Mouse (Mus musculus) intestine, embryonic 15.5 days (tissue): Measurements from ENCODE around the gene Saal1. TPM values are rescaled to one million over a fixed set of nuclear protein-coding genes. Genes with fewer than 3 reads are reported as not detected.
"Not testable (repeated sequence)": the region's sequence is repeated elsewhere in the genome, so short reads cannot be mapped to it uniquely, and the experiment has no call there.

Experiments used
- ATAC-seq: fragments of 200-750 bp; cut with Nextera tagmentation; 2 replicates; pipeline ENCODE4 v1.8.0; 2017; ENCODE audit warnings: moderate TSS enrichment, moderate library complexity
- H3K27ac ChIP-seq: fragments of 300-500 bp; sonication (generic); 2 replicates; pipeline ENCODE4 v1.5.1; 2015; ENCODE audit warnings: mild to moderate bottlenecking, inconsistent platforms
- H3K27me3 ChIP-seq: fragments of 300-500 bp; sonication (generic); replicated peaks from 2 replicates; pipeline ENCODE4 v1.6.1; 2015; ENCODE audit warnings: inconsistent platforms
- H3K36me3 ChIP-seq: fragments of 300-500 bp; sonication (generic); 2 replicates; pipeline ENCODE4 v1.6.1; 2015; ENCODE audit warnings: inconsistent platforms
- H3K4me1 ChIP-seq: fragments of 300-500 bp; sonication (generic); replicated peaks from 2 replicates; pipeline ENCODE4 v1.6.1; 2015; ENCODE audit warnings: inconsistent platforms
- H3K4me2 ChIP-seq: fragments of 300-500 bp; sonication (generic); replicated peaks from 2 replicates; pipeline ENCODE4 v1.6.1; 2015; ENCODE audit warnings: mild to moderate bottlenecking, inconsistent platforms
- H3K4me3 ChIP-seq: fragments of 300-500 bp; sonication (generic); replicated peaks from 2 replicates; pipeline ENCODE4 v1.5.1; 2015; ENCODE audit warnings: inconsistent platforms
- H3K9ac ChIP-seq: fragments of 300-500 bp; sonication (generic); 2 replicates; pipeline ENCODE4 v1.6.1; 2015; ENCODE audit warnings: inconsistent platforms
- H3K9me3 ChIP-seq: fragments of 300-500 bp; sonication (generic); 2 replicates; pipeline ENCODE4 v1.6.1; 2016; ENCODE audit warnings: inconsistent platforms
- WGBS: fragments of 180-500 bp; shearing (Covaris S2); methylation state at CpG from one replicate; pipeline ENCODE4 v1.1.7; 2015; 5-methylcytosine and 5-hydroxymethylcytosine counted together
- polyA plus RNA-seq: library from polyadenylated mRNA; unstranded; fragments of >200 nt; fragmentation: Nextera tagmentation; extraction: Ambion mirVana; gene quantifications from 2 replicates; pipeline ENCODE4 v1.2.1, GENCODE M21; 2015

Saal1 gene
- polyA plus RNA-seq, 1 experiment from 2014 or later = 26.9 TPM

- WGBS = 67% methylated on average over 3 of the region's 3 CpGs
- no peak overlapping the region for H3K4me2 ChIP-seq
- 0 out of 2 replicates have a peak, but pooled peaks cover 3% of the 10 kb centered on the region for H3K4me1 ChIP-seq
- no peak overlapping the region for H3K27ac ChIP-seq
- H3K36me3 ChIP-seq = no peaks in the 10 kb centered on the region
- no peaks in the 10 kb centered on the region for H3K27me3 ChIP-seq
- no peak for ATAC-seq
- no peak overlapping the region for H3K9ac ChIP-seq
- H3K9me3 ChIP-seq = no peaks in the 10 kb centered on the region
- H3K4me3 ChIP-seq = no peak overlapping the region
These were observed 32.1 kb downstream of the Saal1 start for GRCm38 (mm10) chr7:46678417-46678816.

- no peak overlapping the region for H3K4me2 ChIP-seq
These were observed 33.6 kb downstream of the Saal1 start for GRCm38 (mm10) chr7:46676808-46677360.

GRCm38 (mm10) chr7:46675886-46676285 is 34.6 kb downstream of the Saal1 start:
- H3K4me3 ChIP-seq = no peak overlapping the region
- H3K4me2 ChIP-seq = no peak overlapping the region
- H3K4me1 ChIP-seq = 0 out of 2 replicates have a peak, but pooled peaks cover 3% of the 10 kb centered on the region
- no peaks in the 10 kb centered on the region for H3K27me3 ChIP-seq
- H3K27ac ChIP-seq = no peak overlapping the region
- no peaks in the 10 kb centered on the region for H3K36me3 ChIP-seq
- H3K9me3 ChIP-seq = no peaks in the 10 kb centered on the region
- no peak for ATAC-seq
- H3K9ac ChIP-seq = no peak overlapping the region
- 81% methylated on average over 8 of the region's 8 CpGs for WGBS

More at GRCm38 (mm10) chr7:46676808-46677360, 33.6 kb downstream of the Saal1 start:
- Histone ChIP-seq H3K4me3 (no peak overlapping the region), H3K9ac (no peak overlapping the region), H3K4me1 (0 out of 2 replicates have a peak, but pooled peaks cover 3% of the 10 kb centered on the region), H3K27me3 (no peaks in the 10 kb centered on the region), H3K36me3 (no peaks in the 10 kb centered on the region), H3K27ac (no peak overlapping the region), H3K9me3 (no peaks in the 10 kb centered on the region)
- ATAC-seq = no peak
- WGBS = 51% methylated on average over 5 of the region's 5 CpGs

- H3K4me1 ChIP-seq = 0 out of 2 replicates have a peak, but pooled peaks cover 3% of the 10 kb centered on the region
- no peak overlapping the region for H3K9ac ChIP-seq
- no peaks in the 10 kb centered on the region for H3K9me3 ChIP-seq
- H3K27ac ChIP-seq = no peak overlapping the region
- WGBS = 94% methylated on average over 7 of the region's 7 CpGs
- H3K4me2 ChIP-seq = no peak overlapping the region
- H3K27me3 ChIP-seq = no peaks in the 10 kb centered on the region
- ATAC-seq = no peak
- no peak overlapping the region for H3K4me3 ChIP-seq
- no peaks in the 10 kb centered on the region for H3K36me3 ChIP-seq
These were observed 35.4 kb downstream of the Saal1 start for GRCm38 (mm10) chr7:46675061-46675460.

- H3K9ac ChIP-seq = no peak within 1 kb of the TSS
- H3K27ac ChIP-seq = no peak within 1 kb of the TSS
- no peaks in the 10 kb centered on the region for H3K9me3 ChIP-seq
- ATAC-seq = no peak
- no peaks in the 10 kb centered on the region for H3K36me3 ChIP-seq
- 35% methylated on average over 10 of the region's 10 CpGs for WGBS
- H3K27me3 ChIP-seq = peaks cover under 1% of the 10 kb centered on the region; the same call in 1 of the 2 replicates
- no peak within 1 kb of the TSS for H3K4me2 ChIP-seq
- H3K4me3 ChIP-seq = no peak within 1 kb of the TSS
- H3K4me1 ChIP-seq = peaks cover 2% of the 10 kb centered on the region; the same call in 1 of the 2 replicates
These were observed 38.3 kb downstream of the Saal1 start, which contains the start of gene Tph1 for GRCm38 (mm10) chr7:46672160-46672672. Gene Tph1, minus strand, starts transcription at chr7:46672537.

GRCm38 (mm10) chr7:46667256-46667655 is 43.2 kb downstream of the Saal1 start:
- peaks cover 3% of the 10 kb centered on the region; the same call in 1 of the 2 replicates for H3K4me1 ChIP-seq
- H3K9ac ChIP-seq = no peak overlapping the region
- no peak overlapping the region for H3K27ac ChIP-seq
- H3K36me3 ChIP-seq = no peaks in the 10 kb centered on the region
- WGBS = 1% methylated on average over 21 of the region's 21 CpGs
- peak; percentile 55 for ATAC-seq
- H3K4me3 ChIP-seq = no peak overlapping the region; the same call in 1 of the 2 replicates
- H3K4me2 ChIP-seq = peak overlapping the region; percentile 39
- H3K9me3 ChIP-seq = no peaks in the 10 kb centered on the region
- peaks cover 13% of the 10 kb centered on the region for H3K27me3 ChIP-seq

GRCm38 (mm10) chr7:46665236-46665635 is 45.2 kb downstream of the Saal1 start:
- Histone ChIP-seq H3K36me3 (no peaks in the 10 kb centered on the region), H3K4me1 (peaks cover 3% of the 10 kb centered on the region; the same call in 1 of the 2 replicates), H3K9ac (no peak overlapping the region), H3K9me3 (no peaks in the 10 kb centered on the region), H3K27ac (no peak overlapping the region), H3K4me3 (no peak overlapping the region), H3K27me3 (peaks cover 13% of the 10 kb centered on the region), H3K4me2 (no peak overlapping the region)
- WGBS = 35% methylated on average over 9 of the region's 9 CpGs
- no peak for ATAC-seq

- ATAC-seq = no peak
- no peak overlapping the region for H3K9ac ChIP-seq
- no peak overlapping the region for H3K27ac ChIP-seq
- peaks cover 7% of the 10 kb centered on the region; the same call in 1 of the 2 replicates for H3K27me3 ChIP-seq
- no peaks in the 10 kb centered on the region for H3K36me3 ChIP-seq
- H3K4me3 ChIP-seq = no peak overlapping the region
- no peaks in the 10 kb centered on the region for H3K4me1 ChIP-seq
- H3K9me3 ChIP-seq = no peaks in the 10 kb centered on the region
- no peak overlapping the region for H3K4me2 ChIP-seq
- 49% methylated on average over 18 of the region's 18 CpGs for WGBS
These were observed 48.8 kb downstream of the Saal1 start for GRCm38 (mm10) chr7:46661591-46662090.

GRCm38 (mm10) chr7:46652279-46652678 is 58.2 kb downstream of the Saal1 start:
- WGBS = 63% methylated on average over 2 of the region's 2 CpGs
- H3K27ac ChIP-seq = no peak overlapping the region
- ATAC-seq = no peak

GRCm38 (mm10) chr7:46650231-46650630 is 60.2 kb downstream of the Saal1 start:
- not testable (repeated sequence) for H3K4me3 ChIP-seq, H3K9ac ChIP-seq, H3K27me3 ChIP-seq, H3K27ac ChIP-seq, H3K36me3 ChIP-seq, H3K9me3 ChIP-seq, H3K4me1 ChIP-seq, ATAC-seq, H3K4me2 ChIP-seq
- 41% methylated on average over 5 of the region's 5 CpGs for WGBS

More at GRCm38 (mm10) chr7:46652279-46652678, 58.2 kb downstream of the Saal1 start:
- Histone ChIP-seq H3K36me3 (no peaks in the 10 kb centered on the region), H3K27me3 (no peaks in the 10 kb centered on the region; the same call in 1 of the 2 replicates), H3K4me3 (no peak overlapping the region), H3K4me1 (no peaks in the 10 kb centered on the region), H3K4me2 (no peak overlapping the region), H3K9me3 (no peaks in the 10 kb centered on the region), H3K9ac (no peak overlapping the region)

GRCm38 (mm10) chr7:46648431-46649140 is 61.9 kb downstream of the Saal1 start:
- H3K36me3 ChIP-seq = no peaks in the 10 kb centered on the region
- H3K4me2 ChIP-seq = no peak overlapping the region
- no peak overlapping the region for H3K9ac ChIP-seq
- H3K9me3 ChIP-seq = no peaks in the 10 kb centered on the region
- no peak overlapping the region for H3K4me3 ChIP-seq
- no peak overlapping the region for H3K27ac ChIP-seq
- 64% methylated on average over 4 of the region's 4 CpGs for WGBS
- ATAC-seq = no peak
- no peaks in the 10 kb centered on the region for H3K4me1 ChIP-seq
- no peaks in the 10 kb centered on the region for H3K27me3 ChIP-seq

GRCm38 (mm10) chr7:46643172-46643571 is 67.3 kb downstream of the Saal1 start:
- no peak for ATAC-seq
- Histone ChIP-seq H3K9ac (no peak overlapping the region), H3K4me1 (peaks cover 10% of the 10 kb centered on the region; the same call in 1 of the 2 replicates), H3K4me3 (no peak overlapping the region), H3K27me3 (no peaks in the 10 kb centered on the region; the same call in 1 of the 2 replicates), H3K4me2 (no peak overlapping the region), H3K36me3 (no peaks in the 10 kb centered on the region), H3K27ac (no peak overlapping the region), H3K9me3 (no peaks in the 10 kb centered on the region)
- 80% methylated on average over 1 of the region's 1 CpGs for WGBS
